25 mouse cellular contexts compared by ENCODE assay signal in genomic region chr4:141352986-141353385, GRCm38 (mm10). TPM values are rescaled to one million over a fixed set of nuclear protein-coding genes. Genes with fewer than 3 reads are reported as not detected.
A peak's percentile ranks its signal among the peaks of the same experiment; 100 is the strongest.
DNase-seq lines count a peak whose midpoint lies in the region; ATAC-seq lines count a peak whose summit lies in the region.
"Had no signal": no experiment of that assay in that cellular context is flagged by ENCODE, and none has a peak within 500 bp of the region (broad histone marks: within the 10 kb centered on the region; RNA-seq: fewer than 3 reads in every experiment).

No protein-coding gene starts in this region.

- H3K4me2 ChIP-seq in stomach, embryonic 14.5 days (replicated peaks; ENCODE audit: low read depth, low read length): no peak overlapping the region
- H3K4me2 ChIP-seq: forebrain, embryonic 13.5 days; hindbrain, embryonic 12.5 days; neural tube, embryonic 15.5 days had no signal

- H3K9me3 ChIP-seq in stomach, embryonic 14.5 days (ENCODE audit: control insufficient read depth, low read depth, low read length): no peaks in the 10 kb centered on the region; the same call in 1 of the 2 replicates
- H3K9me3 ChIP-seq: forebrain, embryonic 13.5 days; hindbrain, embryonic 12.5 days; neural tube, embryonic 15.5 days had no signal

- 77% methylated on average over 5 of the region's 5 CpGs for WGBS in stomach, embryonic 14.5 days

- H3K27ac ChIP-seq in brown adipose tissue, adult 24 weeks (replicated peaks; ENCODE audit: low read depth, low read length): 0 out of 2 replicates have a peak overlapping the region, but pooled peaks have one; percentile 6
- peak overlapping the region; percentile 85 for H3K27ac ChIP-seq in stomach, embryonic 14.5 days (ENCODE audit: low read length)
- H3K27ac ChIP-seq: forebrain, embryonic 13.5 days; hindbrain, embryonic 12.5 days; layer of hippocampus, adult 2 months; neural tube, embryonic 15.5 days had no signal

- H3K27me3 ChIP-seq in stomach, embryonic 14.5 days (ENCODE audit: control insufficient read depth, insufficient read depth, low read length): no peaks in the 10 kb centered on the region
- H3K27me3 ChIP-seq: forebrain, embryonic 13.5 days; neural tube, embryonic 15.5 days; Patski had no signal

- DNase-seq in kidney, adult 11 months: peak; percentile 77
- DNase-seq in kidney, postnatal 10 days: no peak
- DNase-seq in kidney, adult 9 months: peak; percentile 80
- no peak for DNase-seq in left cerebral cortex, postnatal 36 days (ENCODE audit: low spot score in 2 of 2)
- DNase-seq in cerebellum, adult 18-20 months: no peak
- DNase-seq: adrenal gland, adult 8-10 months; cerebellum, adult 11 months; cerebellum, postnatal 36 days; gastrocnemius, postnatal 10 days; layer of hippocampus, postnatal 36 days; liver; right cerebral cortex, postnatal 25 days; thymus, postnatal 25 days had no signal

- H3K36me3 ChIP-seq in stomach, embryonic 14.5 days (ENCODE audit: control insufficient read depth, insufficient read depth, low read length): no peaks in the 10 kb centered on the region
- H3K36me3 ChIP-seq: hindbrain, embryonic 12.5 days; neural tube, embryonic 15.5 days had no signal

- H3K4me1 ChIP-seq in brown adipose tissue, adult 24 weeks (ENCODE audit: control insufficient read depth, insufficient read depth, insufficient read length, low read length): peaks cover 9% of the 10 kb centered on the region
- H3K4me1 ChIP-seq in stomach, embryonic 14.5 days (ENCODE audit: control insufficient read depth, insufficient read depth, low read length): peaks cover 11% of the 10 kb centered on the region; the same call in 1 of the 2 replicates
- H3K4me1 ChIP-seq: forebrain, embryonic 13.5 days; neural tube, embryonic 15.5 days had no signal

- intact Hi-C loops in left cerebral cortex, postnatal 36 days (cut with DNase I): no loop called here

- no peak for ATAC-seq in stomach, embryonic 14.5 days (ENCODE audit: insufficient number of reproducible peaks, insufficient read depth, low FRiP score, low read depth)
- ATAC-seq: forebrain, embryonic 13.5 days; midbrain, embryonic 16.5 days; Patski had no signal

- no peak overlapping the region for H3K9ac ChIP-seq in stomach, embryonic 14.5 days (replicated peaks; ENCODE audit: low read depth, low read length)
- H3K9ac ChIP-seq: forebrain, embryonic 13.5 days; neural tube, embryonic 15.5 days had no signal

- no peak overlapping the region for H3K4me3 ChIP-seq in brown adipose tissue, adult 24 weeks (ENCODE audit: insufficient read depth, low read depth, low read length)
- no peak overlapping the region for H3K4me3 ChIP-seq in stomach, embryonic 14.5 days (ENCODE audit: low read depth, low read length)
- H3K4me3 ChIP-seq: forebrain, embryonic 13.5 days; hindbrain, embryonic 12.5 days; layer of hippocampus, adult 2 months; neural tube, embryonic 15.5 days had no signal

RNA-seq across cellular contexts. Expression of gene Fam131c, which starts 15.0 kb away (rescaled TPM):
- 1.3 TPM in 1 of 2 replicates, not detected in the other for polyA plus RNA-seq in brown adipose tissue, adult 24 weeks (2012; ENCODE audit: insufficient read depth, insufficient read length, missing spikeins)
- 4.3 and 4.4 TPM in 2 replicates for polyA plus RNA-seq in stomach, embryonic 14.5 days (2014; fragmentation: Nextera tagmentation; extraction: Ambion mirVana)
- total RNA-seq in left cerebral cortex, postnatal 36 days (2021): 1 to 10 TPM; 3.1 TPM
- polyA plus RNA-seq: liver, embryonic 16.5 days had no signal

RNA-seq across cellular contexts. Expression of gene Clcnka, which starts 45.5 kb away (rescaled TPM):
- polyA plus RNA-seq in brown adipose tissue, adult 24 weeks (2012; ENCODE audit: insufficient read depth, insufficient read length, missing spikeins): not detected in 2 replicates
- 0.16 TPM in 1 of 2 replicates, not detected in the other for polyA plus RNA-seq in stomach, embryonic 14.5 days (2014; fragmentation: Nextera tagmentation; extraction: Ambion mirVana)
- total RNA-seq in left cerebral cortex, postnatal 36 days (2021): not detected
- total RNA-seq: adrenal gland, adult 8-10 months; heart, adult 8-10 months; layer of hippocampus, adult 2 months; layer of hippocampus, postnatal 36 days; left cerebral cortex, postnatal 14 days had no signal
- polyA plus RNA-seq: heart, postnatal 0 days; neural tube, embryonic 15.5 days had no signal

RNA-seq across cellular contexts. Expression of gene Epha2, which starts 51.9 kb away (rescaled TPM):
- polyA plus RNA-seq in brown adipose tissue, adult 24 weeks (2012; ENCODE audit: insufficient read depth, insufficient read length, missing spikeins): 1.6 and 1.7 TPM in 2 replicates
- 2.8 and 3.4 TPM in 2 replicates for polyA plus RNA-seq in stomach, embryonic 14.5 days (2014; fragmentation: Nextera tagmentation; extraction: Ambion mirVana)
- 1 to 10 TPM; 1.4 to 1.5 TPM for total RNA-seq in left cerebral cortex, postnatal 36 days (2021)

Comparison
In these comparisons a context has a peak if more than half of its experiments do, and no peak if none do; other contexts are left out.
1. DNase-seq: peak in kidney, adult 11 months (single experiment) and kidney, adult 9 months (single experiment); none in kidney, postnatal 10 days (single experiment), left cerebral cortex, postnatal 36 days (0 of 2) and cerebellum, adult 18-20 months (0 of 2).